Mouse (Mus musculus): ENCODE measurements around the gene Moxd1. TPM values are rescaled to one million over a fixed set of nuclear protein-coding genes. Genes with fewer than 3 reads are reported as not detected.

Gene Moxd1
- 22.0 and 22.4 TPM in 2 replicates for polyA plus RNA-seq (2016; fragmentation: Nextera tagmentation; extraction: Ambion mirVana)

DNA sequence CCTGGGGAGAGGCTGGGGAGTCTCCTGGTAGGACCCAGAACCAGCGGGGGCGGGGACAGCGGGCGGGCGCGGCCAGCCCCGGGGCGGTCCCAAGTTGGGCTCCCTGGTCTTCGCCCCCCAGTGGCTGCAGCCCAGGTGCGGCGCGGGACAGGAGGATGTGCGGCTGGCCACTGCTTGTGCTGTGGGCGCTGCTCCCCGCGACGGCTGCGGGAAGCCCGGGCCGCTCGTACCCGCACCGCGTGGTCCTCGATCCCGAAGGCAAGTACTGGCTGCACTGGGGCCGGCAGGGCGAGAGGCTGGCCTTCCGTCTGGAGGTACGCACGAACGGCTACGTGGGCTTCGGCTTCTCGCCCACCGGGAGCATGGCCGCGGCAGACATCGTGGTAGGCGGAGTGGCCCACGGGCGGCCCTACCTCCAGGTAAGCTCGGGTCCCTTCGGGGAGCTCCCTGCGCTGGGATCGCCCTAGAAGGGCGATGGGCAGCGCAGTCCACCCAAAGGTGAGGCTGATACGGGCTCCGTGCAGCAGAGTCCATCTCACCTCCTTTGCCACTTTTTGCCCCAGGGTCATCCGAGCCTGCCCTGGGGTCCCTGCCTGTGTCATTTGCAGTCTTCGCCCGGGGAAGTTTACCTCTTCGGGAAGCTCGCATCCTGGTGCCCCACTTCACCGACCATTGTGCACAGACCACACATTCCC lies at the start of gene Moxd1:
Gene Moxd1, plus strand, starts transcription at position 69 of the 695 bp plus-strand sequence.
- WGBS: under 1% methylated on average over 56 of the region's 56 CpGs
- Histone ChIP-seq H3K27me3 (ENCODE audit: insufficient read depth, poor library complexity, severe bottlenecking) (peaks cover 62% of the 10 kb centered on the region), H3K4me3 (peak within 1 kb of the TSS; percentile 65), H3K36me3 (no peaks in the 10 kb centered on the region), H3K9me3 (no peaks in the 10 kb centered on the region), H3K4me1 (replicated peaks) (peaks cover 42% of the 10 kb centered on the region), H3K27ac (peak within 1 kb of the TSS; percentile 85)
- DNase-seq (ENCODE audit: low spot score): peak; percentile 63

- H3K4me1 ChIP-seq (replicated peaks): 0 out of 2 replicates have a peak, but pooled peaks cover 5% of the 10 kb centered on the region
- H3K4me3 ChIP-seq: no peak overlapping the region
- H3K9me3 ChIP-seq: no peaks in the 10 kb centered on the region
- whole genome bisulfite sequencing: 67% methylated on average over 7 of the region's 7 CpGs
- DNase-seq (ENCODE audit: low spot score): no peak
- no peaks in the 10 kb centered on the region for H3K27me3 ChIP-seq (ENCODE audit: insufficient read depth, poor library complexity, severe bottlenecking)
- H3K36me3 ChIP-seq: peaks cover 22% of the 10 kb centered on the region
- H3K27ac ChIP-seq: no peak overlapping the region
Observed at GRCm38 (mm10) chr10:24190392-24190791, 32.9 kb upstream of the Moxd1 start.

DNA sequence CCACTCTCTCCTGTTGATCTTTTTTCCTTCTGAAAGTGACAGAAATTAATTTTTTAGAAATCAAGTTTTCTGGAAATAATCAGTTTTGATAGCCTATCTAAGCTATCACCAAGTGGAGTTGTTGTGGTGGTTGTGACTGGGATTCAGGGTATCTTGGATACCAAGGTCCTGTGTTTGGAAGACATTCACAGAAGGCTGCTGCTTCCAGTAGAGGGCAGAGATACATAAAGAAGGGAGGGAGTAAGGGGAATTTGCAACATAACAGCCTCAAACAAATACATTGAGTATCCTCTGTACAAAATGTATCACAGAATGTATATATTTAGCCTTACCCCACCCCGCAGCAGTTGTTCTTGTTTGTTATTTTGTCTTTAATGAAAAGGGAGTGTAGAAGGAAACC lies 31.3 kb upstream of the Moxd1 start:
- no peak overlapping the region for H3K27ac ChIP-seq
- no peak for DNase-seq (ENCODE audit: low spot score)
- H3K27me3 ChIP-seq (ENCODE audit: insufficient read depth, poor library complexity, severe bottlenecking): no peaks in the 10 kb centered on the region
- H3K36me3 ChIP-seq: peaks cover 7% of the 10 kb centered on the region; the same call in 1 of the 2 replicates
- no peaks in the 10 kb centered on the region for H3K9me3 ChIP-seq
- H3K4me1 ChIP-seq (replicated peaks): 0 out of 2 replicates have a peak, but pooled peaks cover 5% of the 10 kb centered on the region
- 60% methylated on average over 1 of the region's 1 CpGs for WGBS
- H3K4me3 ChIP-seq: no peak overlapping the region

DNA sequence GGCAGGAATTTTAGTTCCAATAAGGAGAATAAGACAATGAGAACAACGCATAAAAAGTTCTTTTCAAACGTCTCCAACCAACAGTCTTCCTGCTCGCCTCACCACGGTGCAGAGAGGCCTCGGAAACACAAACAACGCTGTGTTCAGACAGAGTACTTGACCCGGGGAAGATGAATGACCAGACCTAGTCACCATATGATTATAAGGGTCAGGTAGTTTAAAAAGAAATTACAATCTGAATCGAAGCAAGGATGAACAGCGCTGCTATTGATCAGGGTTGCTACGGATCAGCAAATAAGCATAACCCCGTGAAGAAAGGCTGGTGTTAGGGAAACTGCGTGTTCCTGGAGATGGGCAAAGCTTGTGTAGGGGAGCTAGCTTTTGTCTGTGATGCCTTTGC lies 24.0 kb upstream of the Moxd1 start:
- WGBS: 30% methylated on average over 12 of the region's 12 CpGs
- DNase-seq (ENCODE audit: low spot score): peak; percentile 49

DNA sequence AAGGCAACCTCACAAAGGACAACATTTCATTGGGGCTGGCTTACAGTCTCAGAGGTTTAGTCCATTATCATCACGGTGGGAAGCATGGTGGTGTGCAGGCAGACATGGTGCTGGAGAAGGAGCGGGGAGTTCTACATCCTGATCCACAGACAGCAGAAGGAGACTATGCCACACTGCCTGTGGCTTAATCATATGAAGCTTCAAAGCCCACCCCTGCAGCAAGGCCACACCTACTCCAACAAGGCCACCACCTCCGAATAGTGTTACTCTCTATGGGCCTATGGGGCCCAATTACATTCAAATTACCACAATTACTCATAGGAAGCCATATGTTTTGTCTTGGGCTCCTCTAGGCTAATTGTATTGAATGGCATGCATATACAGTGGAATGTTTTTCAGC lies 23.2 kb upstream of the Moxd1 start:
- H3K4me3 ChIP-seq: no peak overlapping the region; the same call in 1 of the 2 replicates
- DNase-seq (ENCODE audit: low spot score): no peak
- H3K4me1 ChIP-seq (replicated peaks): peaks cover 29% of the 10 kb centered on the region
- no peaks in the 10 kb centered on the region for H3K9me3 ChIP-seq
- peak overlapping the region; percentile 31; the same call in 1 of the 2 replicates for H3K27ac ChIP-seq
- no peaks in the 10 kb centered on the region for H3K27me3 ChIP-seq (ENCODE audit: insufficient read depth, poor library complexity, severe bottlenecking)
- H3K36me3 ChIP-seq: no peaks in the 10 kb centered on the region
- WGBS: 60% methylated on average over 3 of the region's 3 CpGs

More for the DNA sequence above, 24.0 kb upstream of the Moxd1 start:
- no peaks in the 10 kb centered on the region for H3K36me3 ChIP-seq
- H3K27me3 ChIP-seq (ENCODE audit: insufficient read depth, poor library complexity, severe bottlenecking): no peaks in the 10 kb centered on the region
- H3K27ac ChIP-seq: peak overlapping the region; percentile 46; the same call in 1 of the 2 replicates
- peaks cover 29% of the 10 kb centered on the region for H3K4me1 ChIP-seq (replicated peaks)
- no peaks in the 10 kb centered on the region for H3K9me3 ChIP-seq
- no peak overlapping the region for H3K4me3 ChIP-seq

- DNase-seq (ENCODE audit: low spot score): no peak
- Histone ChIP-seq H3K4me1 (replicated peaks) (peaks cover 12% of the 10 kb centered on the region), H3K4me3 (no peak overlapping the region), H3K27me3 (ENCODE audit: insufficient read depth, poor library complexity, severe bottlenecking) (no peaks in the 10 kb centered on the region), H3K9me3 (no peaks in the 10 kb centered on the region), H3K27ac (no peak overlapping the region), H3K36me3 (no peaks in the 10 kb centered on the region)
- WGBS: 88% methylated on average over 6 of the region's 6 CpGs
Observed at GRCm38 (mm10) chr10:24210075-24210474, 13.2 kb upstream of the Moxd1 start.

DNA sequence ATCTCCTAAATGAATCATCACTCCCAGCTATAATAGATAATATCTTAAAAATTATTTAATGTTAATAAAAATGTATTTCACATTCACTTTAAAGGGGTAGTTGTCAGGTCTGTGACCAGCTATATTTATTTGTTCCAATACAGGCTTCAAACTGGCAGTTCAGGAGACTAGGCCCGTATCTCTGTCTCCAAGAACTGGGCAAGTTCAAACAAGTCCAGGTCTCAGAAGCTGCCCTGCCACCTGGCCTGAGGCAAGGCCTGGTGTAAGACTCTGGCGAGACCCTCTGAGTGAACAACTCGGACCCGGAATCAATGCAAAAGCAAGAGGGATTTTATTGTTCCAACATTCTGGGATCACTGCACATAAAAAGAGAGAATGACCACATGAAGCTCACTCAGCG lies 10.0 kb upstream of the Moxd1 start:
- WGBS: 63% methylated on average over 5 of the region's 5 CpGs
- no peak overlapping the region for H3K4me3 ChIP-seq
- DNase-seq (ENCODE audit: low spot score): no peak
- H3K9me3 ChIP-seq: no peaks in the 10 kb centered on the region
- no peak overlapping the region for H3K27ac ChIP-seq
- H3K27me3 ChIP-seq (ENCODE audit: insufficient read depth, poor library complexity, severe bottlenecking): no peaks in the 10 kb centered on the region
- peaks cover 12% of the 10 kb centered on the region for H3K4me1 ChIP-seq (replicated peaks)
- no peaks in the 10 kb centered on the region for H3K36me3 ChIP-seq

DNA sequence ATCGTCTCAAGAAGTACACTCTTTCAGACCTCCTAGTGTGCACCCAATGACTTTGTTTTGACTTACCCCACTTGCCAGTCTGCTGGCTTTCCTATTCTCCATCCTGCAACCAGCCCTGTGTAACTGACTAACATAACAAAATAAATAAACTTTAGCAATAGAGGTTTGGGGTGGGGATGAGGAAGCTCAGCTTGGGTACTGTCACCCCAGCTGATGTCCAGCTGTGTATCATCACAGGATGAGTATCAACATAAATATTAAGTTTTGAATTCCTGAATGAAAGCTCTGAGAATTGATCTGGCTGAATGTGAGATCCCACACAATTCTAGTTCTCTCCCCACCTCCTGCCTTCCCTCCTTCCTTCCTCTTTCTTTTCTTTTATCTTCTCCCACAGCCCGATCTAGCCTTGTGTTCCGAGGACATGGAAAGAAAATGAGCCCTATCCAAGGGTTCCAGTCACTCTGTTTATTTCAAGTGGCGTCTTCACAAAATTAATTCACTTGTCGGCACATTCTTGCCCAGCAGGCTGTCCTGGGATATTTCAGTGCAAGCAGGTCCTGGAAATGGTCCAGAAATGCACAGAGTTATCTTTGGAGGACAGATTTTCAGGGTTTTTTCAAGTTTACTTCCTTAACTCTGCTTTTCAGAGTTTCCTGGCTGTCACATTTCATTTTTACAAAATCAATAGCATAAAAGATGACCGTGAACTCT lies 5.6 kb upstream of the Moxd1 start:
- H3K27me3 ChIP-seq (ENCODE audit: insufficient read depth, poor library complexity, severe bottlenecking): peaks cover 21% of the 10 kb centered on the region
- H3K27ac ChIP-seq: no peak overlapping the region
- 68% methylated on average over 6 of the region's 6 CpGs for WGBS
- no peaks in the 10 kb centered on the region for H3K9me3 ChIP-seq
- DNase-seq (ENCODE audit: low spot score): no peak
- peaks cover 7% of the 10 kb centered on the region for H3K4me1 ChIP-seq (replicated peaks)
- no peaks in the 10 kb centered on the region for H3K36me3 ChIP-seq
- H3K4me3 ChIP-seq: no peak overlapping the region

DNA sequence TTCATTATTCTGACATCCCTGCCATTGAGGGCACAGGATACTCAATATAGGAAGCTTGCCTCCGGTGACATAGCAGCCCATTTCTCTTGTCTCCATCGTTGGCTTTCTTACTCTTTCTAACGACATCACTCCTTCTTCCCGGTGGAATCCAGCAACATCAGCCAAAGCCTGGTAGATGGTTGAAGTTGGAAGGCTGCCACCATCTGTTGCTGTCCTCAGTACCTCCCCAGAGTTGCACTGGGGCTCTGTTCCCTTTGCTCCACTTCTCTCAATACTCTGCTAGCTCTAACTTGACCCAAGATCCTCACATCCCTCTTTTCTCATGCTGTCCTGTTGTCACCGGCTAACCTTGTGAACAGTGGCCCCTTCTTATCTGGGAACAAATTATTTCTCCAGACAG lies 2.4 kb upstream of the Moxd1 start:
- no peak overlapping the region for H3K4me3 ChIP-seq
- H3K27me3 ChIP-seq (ENCODE audit: insufficient read depth, poor library complexity, severe bottlenecking): peaks cover 54% of the 10 kb centered on the region
- no peak overlapping the region for H3K27ac ChIP-seq
- H3K9me3 ChIP-seq: no peaks in the 10 kb centered on the region
- no peak for DNase-seq (ENCODE audit: low spot score)
- H3K4me1 ChIP-seq (replicated peaks): peaks cover 25% of the 10 kb centered on the region
- WGBS: 83% methylated on average over 5 of the region's 5 CpGs
- no peaks in the 10 kb centered on the region for H3K36me3 ChIP-seq

DNA sequence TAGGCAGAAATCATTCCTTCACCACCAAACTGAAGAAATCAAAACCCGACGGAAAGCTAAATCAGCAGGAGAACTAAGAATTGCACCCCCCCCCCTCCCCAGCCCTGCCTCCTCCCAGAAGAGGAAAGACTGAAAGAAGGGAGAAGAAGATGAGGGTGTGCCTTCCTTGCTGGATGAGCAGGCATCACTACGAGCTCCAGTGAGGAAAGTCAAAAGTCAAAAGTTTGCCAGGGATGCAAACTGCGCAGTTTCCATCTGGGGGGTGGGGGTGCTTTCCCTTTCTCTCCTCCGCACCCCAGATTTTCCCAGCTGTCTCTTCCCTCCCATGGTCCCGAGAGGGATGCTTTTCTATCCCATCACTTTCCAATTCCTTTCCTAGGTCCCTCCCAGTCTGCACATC lies 406 bp upstream of the Moxd1 start:
- DNase-seq (ENCODE audit: low spot score): no peak
- peaks cover 35% of the 10 kb centered on the region for H3K4me1 ChIP-seq (replicated peaks)
- H3K27me3 ChIP-seq (ENCODE audit: insufficient read depth, poor library complexity, severe bottlenecking): peaks cover 62% of the 10 kb centered on the region
- H3K36me3 ChIP-seq: no peaks in the 10 kb centered on the region
- peak overlapping the region; percentile 85; the same call in 1 of the 2 replicates for H3K27ac ChIP-seq
- no peaks in the 10 kb centered on the region for H3K9me3 ChIP-seq
- H3K4me3 ChIP-seq: peak overlapping the region; percentile 65
- WGBS: 15% methylated on average over 6 of the region's 6 CpGs

DNA sequence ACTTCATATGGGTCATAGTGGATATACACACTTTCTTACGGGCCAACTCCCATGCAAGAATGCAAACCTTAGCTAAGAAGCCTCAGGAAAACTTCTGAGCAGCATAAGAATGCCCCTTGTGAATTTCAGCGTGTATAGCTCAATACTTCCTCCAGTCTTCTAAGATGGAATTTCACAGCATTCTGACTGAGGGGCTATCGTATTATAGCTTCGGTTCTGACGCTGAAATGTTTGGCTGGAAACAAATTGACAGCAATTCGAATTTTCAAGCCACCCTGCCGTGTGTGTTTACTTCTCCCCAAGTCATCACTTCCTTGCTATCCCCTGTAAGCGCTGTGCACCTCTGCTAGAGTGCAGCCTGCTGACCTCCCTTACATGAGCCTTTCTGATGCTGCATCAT lies 1.3 kb downstream of the Moxd1 start:
- H3K27me3 ChIP-seq (ENCODE audit: insufficient read depth, poor library complexity, severe bottlenecking): peaks cover 62% of the 10 kb centered on the region
- H3K27ac ChIP-seq: no peak overlapping the region
- no peaks in the 10 kb centered on the region for H3K36me3 ChIP-seq
- DNase-seq (ENCODE audit: low spot score): no peak
- no peaks in the 10 kb centered on the region for H3K9me3 ChIP-seq
- peak overlapping the region; percentile 65 for H3K4me3 ChIP-seq
- H3K4me1 ChIP-seq (replicated peaks): peaks cover 46% of the 10 kb centered on the region
- WGBS: 13% methylated on average over 8 of the region's 8 CpGs

DNA sequence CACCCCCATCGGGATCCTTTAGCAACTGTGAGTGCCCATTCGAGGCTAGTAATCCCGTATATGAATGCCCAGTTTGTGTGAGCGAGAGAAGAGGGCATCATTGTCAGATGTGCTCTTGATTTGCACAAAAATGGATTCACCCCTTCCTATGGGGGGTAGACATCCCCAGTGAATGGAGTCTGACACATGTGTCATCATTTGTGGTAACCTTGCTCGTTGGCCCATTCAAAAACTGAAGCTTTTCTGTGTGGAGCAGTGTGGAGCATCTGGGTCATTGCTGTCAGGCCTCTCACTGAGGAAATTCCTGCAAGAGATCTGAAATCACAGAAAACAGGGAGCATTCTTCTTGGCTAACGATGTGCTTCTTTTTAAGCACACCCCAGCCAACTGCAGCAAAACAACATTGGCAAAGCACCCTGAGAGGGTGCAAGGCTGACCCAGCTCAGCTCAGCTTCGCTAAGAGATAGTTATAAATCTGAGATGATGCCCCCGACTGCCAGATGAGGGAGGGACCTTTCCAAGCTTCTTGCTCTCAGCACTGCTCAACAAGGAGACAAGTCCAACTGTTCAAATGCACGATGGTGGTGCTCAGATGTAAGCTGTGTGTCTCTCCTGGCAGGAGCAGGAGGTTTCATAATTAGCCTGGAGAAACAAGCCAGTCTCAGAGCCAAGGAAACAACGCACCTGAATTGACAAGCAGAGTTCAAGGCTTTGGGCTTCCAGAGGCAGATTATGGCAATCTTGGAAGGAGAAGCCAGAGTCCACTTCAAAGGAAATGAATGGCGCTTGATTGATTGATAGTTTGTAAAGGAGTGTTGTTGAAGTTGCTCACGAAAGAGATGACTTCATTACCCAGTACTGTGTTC lies 5.2 kb downstream of the Moxd1 start:
- H3K9me3 ChIP-seq: no peaks in the 10 kb centered on the region
- no peak for DNase-seq (ENCODE audit: low spot score)
- H3K36me3 ChIP-seq: no peaks in the 10 kb centered on the region
- peak overlapping the region; percentile 66 for H3K27ac ChIP-seq
- H3K4me1 ChIP-seq (replicated peaks): peaks cover 37% of the 10 kb centered on the region
- 47% methylated on average over 12 of the region's 12 CpGs for WGBS
- H3K27me3 ChIP-seq (ENCODE audit: insufficient read depth, poor library complexity, severe bottlenecking): peaks cover 32% of the 10 kb centered on the region
- H3K4me3 ChIP-seq: no peak overlapping the region

All from hindbrain, embryonic 10.5 days (tissue).